Mouse (Mus musculus): ENCODE measurements around the gene Gm8453. TPM values are rescaled to one million over a fixed set of nuclear protein-coding genes. Genes with fewer than 3 reads are reported as not detected.

Gene Gm8453
- total RNA-seq (2023), result not detected

GRCm38 (mm10) chr7:22229384-22229783 lies at the start of gene Gm8453:
Gene Gm8453, minus strand, starts transcription at chr7:22229484.

GRCm38 (mm10) chr7:22201164-22201563 lies 28.1 kb downstream of the Gm8453 start, which contains the start of gene Gm8653:
Gene Gm8653, minus strand, starts transcription at chr7:22201264.

GRCm38 (mm10) chr7:22189077-22189476 lies 40.2 kb downstream of the Gm8453 start, which contains the start of gene Vmn1r143:
Gene Vmn1r143, plus strand, starts transcription at chr7:22189377.

Other genes starting within 250 kb of the Gm8453 start
- gene Vmn1r137, start 234.9 kb downstream of the Gm8453 start, total RNA-seq (2023), result not detected
- not detected for gene Vmn1r138, start 200.6 kb downstream of the Gm8453 start, total RNA-seq (2023)
- not detected for gene Gm6176, start 173.2 kb downstream of the Gm8453 start, total RNA-seq (2023)
- gene Vmn1r139, start 160.4 kb downstream of the Gm8453 start, total RNA-seq (2023), result not detected
- not detected for gene Gm16451, start 111.2 kb downstream of the Gm8453 start, total RNA-seq (2023)
- gene Gm10666, start 94.7 kb downstream of the Gm8453 start, total RNA-seq (2023), result not detected
- not detected for gene Vmn1r142, start 65.4 kb downstream of the Gm8453 start, total RNA-seq (2023)
- not detected for gene Vmn1r143, start 40.1 kb downstream of the Gm8453 start, total RNA-seq (2023)
- not detected for gene Gm8653, start 28.2 kb downstream of the Gm8453 start, total RNA-seq (2023)
- gene Gm4187, start 100.2 kb upstream of the Gm8453 start, total RNA-seq (2023), result not detected
- not detected for gene Gm8660, start 141.6 kb upstream of the Gm8453 start, total RNA-seq (2023)
- not detected for gene Vmn1r148, start 184.1 kb upstream of the Gm8453 start, total RNA-seq (2023)
- not detected for gene Vmn1r149, start 208.7 kb upstream of the Gm8453 start, total RNA-seq (2023)
- not detected for gene Gm10665, start 234.6 kb upstream of the Gm8453 start, total RNA-seq (2023)